Mouse (Mus musculus) granulocyte monocyte progenitor cell, adult 5-6 weeks (primary cell): ENCODE results near the gene Slco2a1. TPM values are rescaled to one million over a fixed set of nuclear protein-coding genes. Genes with fewer than 3 reads are reported as not detected.

Source experiments
- ATAC-seq: replicated peaks from 2 replicates; pipeline ENCODE4 v1.8.0; 2016; ENCODE audit warnings: mild to moderate bottlenecking, moderate TSS enrichment, inconsistent platforms; ENCODE audit not compliant: poor library complexity, severe bottlenecking
- total RNA-seq, 2 experiments: library from RNA; stranded (forward) in 1 of 2; stranded (reverse) in 1 of 2; fragments of 200-712, 200-1000 nt in 1 of 2; fragments of >200 nt in 1 of 2; fragmentation: Nextera tagmentation in 1 of 2; gene quantifications; 2 replicates each; pipeline ENCODE4 v1.2.3; 2014 to 2017

The Slco2a1 gene
- total RNA-seq, 2 experiments from 2014 or later = not detected

DNA sequence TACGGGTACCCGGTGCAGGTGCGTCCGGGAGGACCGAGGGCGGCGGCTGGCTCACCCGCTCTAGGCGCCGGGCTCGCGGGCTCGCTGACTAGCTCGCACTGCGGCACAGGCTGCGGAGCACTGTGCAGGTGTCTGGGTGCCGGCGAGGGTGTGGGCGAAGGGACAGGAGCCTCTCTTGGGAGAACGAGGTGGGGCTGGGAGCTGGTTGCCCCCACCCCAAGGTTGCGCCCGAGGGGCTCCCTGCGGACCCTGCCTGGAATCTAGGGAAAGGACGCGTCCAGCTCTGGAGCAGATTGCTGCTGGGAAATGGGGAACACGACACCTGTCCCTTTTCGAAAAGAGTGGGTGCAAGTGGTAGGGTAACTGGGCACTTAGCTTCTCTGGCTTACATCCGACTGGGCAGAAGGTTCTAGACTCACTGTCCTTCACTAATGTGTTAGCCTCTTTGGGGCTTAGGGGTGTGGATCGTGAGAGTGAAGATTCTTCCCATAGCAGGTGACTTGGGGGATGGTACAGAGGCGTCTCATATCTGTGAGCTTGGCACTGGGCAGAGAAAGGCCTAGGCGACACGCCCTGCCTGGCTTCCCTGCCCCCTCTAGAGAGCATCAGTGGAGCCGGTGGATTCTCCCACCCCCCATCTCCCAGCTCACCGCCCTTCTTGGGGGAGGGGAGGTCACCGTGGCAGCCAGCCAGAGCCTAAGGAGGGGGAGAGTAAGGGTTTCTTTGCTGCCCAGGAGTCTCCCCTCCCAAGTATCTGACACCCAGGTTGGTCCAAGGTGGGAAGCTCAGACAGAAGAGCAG is 124.2 kb downstream of the Slco2a1 start:
- ATAC-seq = 0 out of 2 replicates have a peak, but pooled peaks have one; percentile 12

DNA sequence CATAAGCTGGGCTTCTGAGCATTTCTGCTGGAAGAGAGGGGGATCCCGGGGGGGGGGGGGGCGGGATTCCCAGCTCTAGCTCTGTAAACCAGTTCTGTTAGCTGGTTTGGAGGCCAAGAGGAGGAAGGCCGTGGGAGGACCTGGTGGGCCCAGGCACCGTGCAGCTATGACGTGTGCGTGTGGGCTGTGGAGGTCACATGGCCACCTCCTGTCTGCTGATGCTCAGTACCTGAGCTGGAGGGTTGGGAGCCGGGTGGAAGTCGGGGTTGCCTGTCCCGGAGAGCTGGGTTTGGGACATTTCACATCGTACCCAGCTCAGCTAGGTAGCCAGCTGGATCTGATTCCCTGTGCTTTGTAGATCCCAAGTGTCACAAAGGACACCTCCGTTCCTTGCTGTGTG is 124.8 kb downstream of the Slco2a1 start:
- ATAC-seq = no peak

- ATAC-seq = no peak
These were observed 125.8 kb downstream of the Slco2a1 start for GRCm38 (mm10) chr9:103114326-103114725.

DNA sequence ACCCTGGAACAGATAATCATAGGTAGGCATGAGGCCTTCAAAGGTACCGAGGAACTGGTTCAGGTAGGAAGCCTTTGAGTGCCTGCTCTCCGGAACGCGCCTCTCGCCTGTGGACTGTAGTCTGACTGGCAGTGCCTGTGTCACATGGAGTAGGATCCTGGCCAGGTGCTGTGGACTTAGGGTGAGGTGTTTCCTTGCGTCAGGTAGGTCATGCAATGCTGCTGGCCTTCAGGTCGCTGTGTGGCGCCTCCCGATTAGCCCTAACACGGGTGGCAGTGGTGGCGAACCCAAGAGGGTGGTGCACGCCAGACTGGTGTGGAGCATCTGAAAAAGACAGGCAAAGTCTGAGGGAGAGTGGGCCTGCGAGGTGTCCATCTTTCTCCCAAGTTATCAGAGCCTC is 126.4 kb downstream of the Slco2a1 start:
- ATAC-seq = no peak

GRCm38 (mm10) chr9:103116941-103117340 is 128.4 kb downstream of the Slco2a1 start:
- ATAC-seq = no peak

- no peak for ATAC-seq
These were observed 129.0 kb downstream of the Slco2a1 start for GRCm38 (mm10) chr9:103117495-103117894.

DNA sequence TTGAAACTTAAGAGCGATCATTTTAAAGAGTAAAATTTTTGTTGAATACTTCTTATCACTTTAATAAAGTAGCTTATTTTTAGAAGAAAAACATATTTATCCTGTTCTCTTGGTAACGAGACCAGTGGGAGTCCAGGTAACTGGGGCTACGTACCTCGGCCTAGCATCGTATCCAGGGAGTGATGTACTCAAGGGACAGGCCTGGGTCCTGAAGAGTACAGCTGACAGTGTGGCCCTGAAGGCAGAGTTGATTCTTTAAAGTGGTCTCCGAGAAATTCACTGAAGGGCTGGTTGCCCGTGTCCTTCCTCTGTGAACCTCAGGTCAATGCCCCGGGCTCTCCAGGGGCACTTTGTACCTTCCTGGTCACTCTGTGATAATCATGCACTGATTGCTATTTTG is 129.4 kb downstream of the Slco2a1 start:
- ATAC-seq = no peak

DNA sequence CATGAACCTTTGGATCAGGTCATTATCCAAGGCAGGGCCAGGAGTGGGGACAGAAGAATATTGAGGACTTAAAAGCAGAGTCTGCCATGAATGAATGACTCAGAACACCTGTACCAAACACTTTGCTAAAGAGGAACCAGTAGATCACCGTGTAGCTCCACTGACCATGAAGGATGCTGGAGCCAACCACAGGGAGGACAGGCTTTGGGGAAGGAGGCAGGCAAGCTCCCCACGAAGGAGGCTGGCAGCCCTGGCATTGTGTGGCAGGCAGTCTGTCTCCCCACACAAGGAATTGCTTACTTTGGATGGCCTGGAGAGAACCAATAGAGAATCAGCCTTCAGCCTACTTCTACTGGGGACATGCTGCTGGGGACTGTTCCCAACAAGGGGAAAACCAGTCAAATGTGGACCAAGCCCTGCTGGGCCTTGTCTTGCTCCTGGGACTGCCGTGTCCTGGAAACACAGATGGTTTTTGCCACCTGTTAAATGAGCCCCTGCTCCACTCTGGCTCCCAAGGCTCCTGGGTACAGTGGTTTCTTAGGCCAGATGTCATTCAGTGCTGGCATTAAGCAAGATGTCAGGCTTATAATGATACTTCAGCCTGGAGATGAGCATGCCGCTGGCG is 130.3 kb downstream of the Slco2a1 start:
- ATAC-seq = no peak

DNA sequence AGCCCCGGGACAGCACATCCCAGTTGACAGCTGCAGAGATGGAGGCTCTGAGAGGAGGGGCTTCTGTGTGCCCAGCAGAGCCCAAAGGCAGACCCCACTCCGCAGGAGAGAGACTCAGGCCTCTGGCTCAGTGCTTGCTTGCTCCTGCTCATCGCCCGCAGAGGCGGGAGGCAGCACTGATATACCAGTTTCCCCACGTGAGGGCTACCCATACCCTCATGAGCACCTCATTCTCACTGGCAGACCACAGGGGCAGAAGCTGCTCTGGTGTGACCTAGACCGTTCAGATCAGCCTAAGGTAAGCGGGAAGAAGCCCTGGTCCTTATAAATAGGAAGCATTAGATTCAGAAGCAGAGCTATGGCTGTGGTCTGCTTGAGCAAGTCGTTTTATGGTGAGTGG is 131.3 kb downstream of the Slco2a1 start:
- ATAC-seq = no peak

- peak; percentile 25; the same call in 1 of the 2 replicates for ATAC-seq
These were observed 131.7 kb downstream of the Slco2a1 start for GRCm38 (mm10) chr9:103120231-103120630.

- no peak for ATAC-seq
These were observed 133.0 kb downstream of the Slco2a1 start for GRCm38 (mm10) chr9:103121546-103121945.

DNA sequence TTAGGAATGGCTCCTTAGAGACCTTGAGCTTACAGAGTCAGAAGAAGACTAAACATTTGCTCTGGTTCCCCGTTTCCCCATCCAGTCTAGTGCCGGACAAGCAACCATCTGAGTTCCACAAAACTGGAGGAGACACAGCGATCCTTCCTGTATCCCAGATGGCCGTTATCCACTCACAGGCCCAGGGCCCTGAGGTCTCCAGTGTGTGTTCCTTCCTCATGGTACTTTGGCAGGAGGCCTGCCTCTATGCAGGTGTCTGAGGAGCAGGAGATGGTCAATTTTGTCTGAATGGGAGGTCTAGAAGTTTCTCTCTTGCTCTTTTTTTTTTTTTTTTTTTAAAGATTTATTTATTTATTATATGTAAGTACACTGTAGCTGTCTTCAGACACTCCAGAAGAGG is 136.2 kb downstream of the Slco2a1 start:
- no peak for ATAC-seq

- no peak for ATAC-seq
These were observed 145.1 kb downstream of the Slco2a1 start for GRCm38 (mm10) chr9:103133493-103134124.

DNA sequence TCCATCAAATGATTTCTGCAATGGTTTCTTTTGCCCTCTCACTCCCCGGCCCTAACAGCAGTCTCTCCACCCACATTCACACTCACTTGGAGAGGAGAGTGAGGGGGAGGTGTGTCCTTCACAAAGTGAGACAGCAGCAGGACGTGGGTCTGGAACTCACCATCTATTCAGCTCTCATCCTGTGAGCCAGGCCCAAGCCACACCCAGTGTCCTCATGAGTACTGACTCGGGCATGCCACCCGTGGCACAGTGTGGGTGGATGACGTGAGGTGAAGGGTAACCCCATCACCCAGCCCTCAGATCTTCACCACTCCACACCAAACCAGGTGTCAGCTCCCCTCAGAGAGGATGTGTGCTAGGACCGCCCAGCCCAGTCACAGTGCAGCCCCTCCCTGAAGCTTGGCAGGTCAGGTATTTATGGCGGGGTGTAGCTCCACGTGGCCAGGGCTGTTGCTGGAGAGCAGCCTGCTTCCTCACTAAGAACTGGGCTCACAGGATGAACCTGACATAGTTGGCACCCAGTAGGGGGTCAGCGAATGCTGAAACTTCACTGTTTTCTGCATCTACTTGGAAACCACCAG is 146.0 kb downstream of the Slco2a1 start:
- ATAC-seq = no peak

- ATAC-seq = no peak
These were observed 151.0 kb downstream of the Slco2a1 start for GRCm38 (mm10) chr9:103139481-103139880.

- ATAC-seq = no peak
These were observed 151.9 kb downstream of the Slco2a1 start for GRCm38 (mm10) chr9:103140384-103140783.

DNA sequence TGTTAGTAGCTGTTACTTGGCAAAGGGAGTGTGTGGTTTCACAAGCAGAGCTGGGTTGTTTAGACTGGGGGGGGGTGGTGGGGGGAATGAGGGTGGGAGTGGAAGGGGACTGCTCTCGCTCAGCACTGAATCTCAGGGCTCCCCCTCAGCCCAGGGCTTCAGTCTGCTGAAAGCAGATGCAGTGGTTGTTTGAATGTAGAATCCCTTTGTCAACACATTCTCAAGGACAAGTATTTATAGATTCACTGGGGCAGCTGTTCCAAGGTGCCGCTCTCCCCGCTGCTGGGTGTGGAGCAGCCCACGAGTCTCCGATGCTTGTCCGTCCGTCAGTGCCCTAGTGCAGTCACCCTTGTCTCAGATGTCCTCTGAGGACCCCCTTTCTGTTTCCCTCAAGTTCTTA is 152.8 kb downstream of the Slco2a1 start:
- ATAC-seq = no peak

DNA sequence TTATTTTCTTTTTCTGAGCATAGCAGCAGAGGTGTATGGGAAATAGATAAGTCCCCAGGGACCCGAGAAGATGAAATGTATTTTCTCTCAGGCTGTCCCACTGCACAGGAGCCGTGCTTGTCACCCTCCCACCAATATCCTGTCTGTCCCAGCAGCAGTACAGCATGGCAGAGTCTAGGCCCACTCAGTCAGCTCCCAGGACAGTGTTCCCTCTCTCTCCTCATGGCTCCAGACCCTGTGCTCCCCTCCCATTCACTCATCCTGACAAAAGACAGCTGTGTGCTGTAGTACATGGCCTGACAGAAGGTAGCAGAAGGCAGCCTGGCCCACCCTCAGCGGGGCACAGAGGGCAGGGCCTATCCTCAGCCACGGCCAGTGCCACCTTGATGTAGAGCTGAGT is 155.4 kb downstream of the Slco2a1 start:
- no peak for ATAC-seq

DNA sequence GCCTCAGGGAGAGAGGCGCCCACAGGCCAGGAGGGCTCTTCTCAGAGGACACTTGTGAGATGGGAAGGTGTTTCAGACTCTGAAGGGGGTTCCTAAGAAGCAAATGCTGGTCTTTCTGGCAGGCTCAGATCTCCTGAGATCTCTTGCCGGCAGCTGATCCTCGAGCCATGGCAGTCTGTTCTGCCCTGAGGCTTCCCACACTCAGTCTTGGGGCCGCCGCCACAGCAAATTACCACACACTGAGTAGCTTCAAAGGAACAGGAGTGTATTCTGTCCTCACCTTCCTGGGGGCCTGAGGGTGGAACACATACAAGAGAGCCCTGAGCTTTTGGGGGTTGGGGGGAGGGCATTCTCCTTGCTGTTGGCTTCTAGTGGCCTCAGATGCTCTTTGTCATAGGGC is 156.8 kb downstream of the Slco2a1 start:
- ATAC-seq = no peak
